Mouse (Mus musculus): ENCODE results near the gene Mpzl2. TPM values are rescaled to one million over a fixed set of nuclear protein-coding genes. Genes with fewer than 3 reads are reported as not detected.

The Mpzl2 gene
- total RNA-seq (2023) = under 1 TPM; 0.11 to 0.44 TPM

GRCm38 (mm10) chr9:45039499-45039898, at the start of gene Mpzl2:
TSS of gene Mpzl2 (plus strand) at chr9:45039799.

GRCm38 (mm10) chr9:45009180-45010078, 30.2 kb upstream of the Mpzl2 start, which contains the start of gene Cd3e:
TSS of gene Cd3e (minus strand) at chr9:45009627.

GRCm38 (mm10) chr9:45055082-45055713, 15.6 kb downstream of the Mpzl2 start, which contains the start of gene Mpzl3:
TSS of gene Mpzl3 (plus strand) at chr9:45055186.

GRCm38 (mm10) chr9:45079011-45079410, 39.4 kb downstream of the Mpzl2 start, which contains the start of gene Jaml:
TSS of gene Jaml (plus strand) at chr9:45079183.

Other genes with a start within 250 kb of the Mpzl2 start
- gene Tmem25, start 240.5 kb upstream of the Mpzl2 start, total RNA-seq (2023) = 1 to 10 TPM in 1 of 2 experiments, under 1 TPM in 1; 0.47 to 2.6 TPM
- gene Ttc36, start 236.7 kb upstream of the Mpzl2 start, total RNA-seq (2023) = under 1 TPM; 0.75 to 0.82 TPM
- 10 to 100 TPM; 35.4 to 40.9 TPM for gene Kmt2a, start 158.5 kb upstream of the Mpzl2 start, total RNA-seq (2023)
- gene Atp5l, start 119.1 kb upstream of the Mpzl2 start, total RNA-seq (2023) = 100 to 1,000 TPM; 196 to 198 TPM
- gene Ube4a, start 74.2 kb upstream of the Mpzl2 start, total RNA-seq (2023) = 10 to 100 TPM; 70.0 to 75.4 TPM
- 1 to 10 TPM; 1.0 to 1.3 TPM for gene Cd3g, start 59.4 kb upstream of the Mpzl2 start, total RNA-seq (2023)
- 100 to 1,000 TPM; 101 to 146 TPM for gene Cd3d, start 58.0 kb upstream of the Mpzl2 start, total RNA-seq (2023)
- gene Cd3e, start 30.2 kb upstream of the Mpzl2 start, total RNA-seq (2023) = under 1 TPM; 0.35 to 0.58 TPM
- gene Mpzl3, start 15.4 kb downstream of the Mpzl2 start, total RNA-seq (2023) = 10 to 100 TPM in 1 of 2 experiments, 1 to 10 TPM in 1; 8.4 to 14.5 TPM
- 100 to 1,000 TPM in 1 of 2 experiments, 10 to 100 TPM in 1; 98.4 to 104 TPM for gene Jaml, start 39.4 kb downstream of the Mpzl2 start, total RNA-seq (2023)
- gene Scn2b, start 78.0 kb downstream of the Mpzl2 start, total RNA-seq (2023) = 1 to 10 TPM; 1.2 to 1.3 TPM
- gene Scn4b, start 98.6 kb downstream of the Mpzl2 start, total RNA-seq (2023) = under 1 TPM in 1 of 2 experiments, not detected in 1; 0.40 TPM
- gene BC049352, start 142.2 kb downstream of the Mpzl2 start, total RNA-seq (2023) = under 1 TPM in 1 of 2 experiments, not detected in 1; 0.79 TPM
- gene Tmprss4, start 164.3 kb downstream of the Mpzl2 start, total RNA-seq (2023) = under 1 TPM in 1 of 2 experiments, not detected in 1; 0.18 TPM
- 10 to 100 TPM; 69.6 to 82.4 TPM for gene Il10ra, start 229.3 kb downstream of the Mpzl2 start, total RNA-seq (2023)